In the genomic region with DNA sequence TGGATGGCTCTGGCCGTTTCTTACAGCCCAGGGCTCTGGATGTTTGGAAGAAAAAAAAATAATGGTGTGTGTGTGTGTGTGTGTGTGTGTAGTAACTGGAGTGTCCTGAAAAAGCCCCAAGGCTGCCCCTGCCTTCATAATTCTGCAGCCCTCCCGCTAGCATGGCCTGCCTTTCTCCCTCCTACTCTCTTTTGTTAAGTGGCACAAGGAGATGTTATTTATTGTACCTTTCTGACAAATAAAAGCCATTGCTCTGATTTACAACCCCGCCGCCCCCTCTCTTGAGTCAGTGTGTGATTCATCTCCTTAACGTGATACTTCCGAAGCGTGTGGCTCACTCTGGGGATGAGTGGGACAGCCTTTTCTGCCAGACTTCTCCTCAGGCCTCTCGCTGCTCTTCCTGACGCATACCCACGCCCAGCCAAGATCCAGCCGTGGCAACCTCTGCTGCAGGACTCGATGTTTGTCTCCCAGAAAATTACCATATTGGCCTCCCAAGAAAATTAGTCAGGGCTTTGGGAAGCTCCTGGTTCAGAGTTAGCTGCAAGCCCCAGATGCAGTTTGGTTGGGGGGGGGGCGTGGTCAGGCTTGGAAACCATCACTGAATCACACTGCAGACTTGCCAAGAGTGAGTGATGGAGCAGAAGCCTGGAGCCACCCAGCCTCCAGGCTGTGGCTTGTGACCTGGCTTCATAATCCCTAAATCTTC, we compare ENCODE assay signal across 8 mouse cellular contexts.
A peak's percentile ranks its signal among the peaks of the same experiment; 100 is the strongest.
DNase-seq lines count a peak whose midpoint lies in the region; ATAC-seq and TF ChIP-seq lines count a peak whose summit lies in the region.

No protein-coding gene starts in this region.

- no peak for TF ChIP-seq POLR2A in brain, embryonic 14.5 days (IDR thresholded peaks at IDR 0.05; ENCODE audit: borderline replicate concordance, extremely low read depth, insufficient read depth, insufficient read length, poor library complexity, severe bottlenecking)
- no peak for TF ChIP-seq POLR2A in olfactory bulb, adult 2 months (IDR thresholded peaks at IDR 0.05; ENCODE audit: insufficient read depth, low read depth, low read length)

- H3K27me3 ChIP-seq in kidney, postnatal 0 days (ENCODE audit: insufficient read depth, low read length): no peaks in the 10 kb centered on the region
- H3K27me3 ChIP-seq in hindbrain, embryonic 15.5 days: no peaks in the 10 kb centered on the region

- H3K27ac ChIP-seq in kidney, postnatal 0 days: no peak overlapping the region
- H3K27ac ChIP-seq in hindbrain, embryonic 15.5 days (replicated peaks): peak overlapping the region; percentile 42
- peak overlapping the region; percentile 92 for H3K27ac ChIP-seq in olfactory bulb, adult 2 months (ENCODE audit: insufficient read depth, low read depth, low read length)

- no peak for TF ChIP-seq CTCF in kidney, postnatal 0 days (IDR thresholded peaks at IDR 0.05; ENCODE audit: low read depth)
- TF ChIP-seq CTCF in brain, embryonic 14.5 days (IDR thresholded peaks at IDR 0.05; ENCODE audit: borderline replicate concordance, extremely low read depth, insufficient read depth, insufficient read length): no peak
- no peak for TF ChIP-seq CTCF in olfactory bulb, adult 2 months (IDR thresholded peaks at IDR 0.05; ENCODE audit: insufficient read depth, low read depth, low read length)

- H3K9ac ChIP-seq in kidney, postnatal 0 days (ENCODE audit: low read depth, low read length): no peak overlapping the region
- H3K9ac ChIP-seq in hindbrain, embryonic 15.5 days: no peak overlapping the region

- no peaks in the 10 kb centered on the region for H3K9me3 ChIP-seq in kidney, postnatal 0 days (replicated peaks; ENCODE audit: low read length)
- no peaks in the 10 kb centered on the region for H3K9me3 ChIP-seq in hindbrain, embryonic 15.5 days

- H3K4me3 ChIP-seq in kidney, postnatal 0 days (replicated peaks; ENCODE audit: low read depth, low read length): no peak overlapping the region
- H3K4me3 ChIP-seq in hindbrain, embryonic 15.5 days: no peak overlapping the region
- no peak overlapping the region for H3K4me3 ChIP-seq in olfactory bulb, adult 2 months (ENCODE audit: insufficient read depth, low read depth, low read length)

- H3K36me3 ChIP-seq in kidney, postnatal 0 days (ENCODE audit: insufficient read depth, low read length): no peaks in the 10 kb centered on the region
- H3K36me3 ChIP-seq in hindbrain, embryonic 15.5 days: no peaks in the 10 kb centered on the region

- WGBS in kidney, postnatal 0 days: 11% methylated on average over 13 of the region's 13 CpGs
- WGBS in hindbrain, embryonic 15.5 days: 19% methylated on average over 13 of the region's 13 CpGs
- WGBS in olfactory bulb, adult 2 months: 14% methylated on average over 13 of the region's 13 CpGs

- H3K4me2 ChIP-seq in kidney, postnatal 0 days (ENCODE audit: low read length): no peak overlapping the region
- H3K4me2 ChIP-seq in hindbrain, embryonic 15.5 days: no peak overlapping the region

- no peak; the same call in 1 of the 2 replicates for ATAC-seq in kidney, postnatal 0 days (replicated peaks; ENCODE audit: low FRiP score, low read depth)
- ATAC-seq in hindbrain, embryonic 15.5 days (ENCODE audit: low FRiP score, low read depth): peak; percentile 55; the same call in 1 of the 2 replicates
- ATAC-seq in monocyte, adult 5-6 weeks (replicated peaks; ENCODE audit: insufficient number of reproducible peaks, low FRiP score, low TSS enrichment, poor library complexity, severe bottlenecking): no peak

- 0 out of 2 replicates have a peak, but pooled peaks cover under 1% of the 10 kb centered on the region for H3K4me1 ChIP-seq in kidney, postnatal 0 days (replicated peaks; ENCODE audit: insufficient read depth, low read length)
- H3K4me1 ChIP-seq in hindbrain, embryonic 15.5 days (replicated peaks): peaks cover 33% of the 10 kb centered on the region
- peaks cover 41% of the 10 kb centered on the region for H3K4me1 ChIP-seq in olfactory bulb, adult 2 months (ENCODE audit: control insufficient read depth, insufficient read depth, low read length)

- peak; percentile 59 for DNase-seq in kidney, postnatal 0 days (ENCODE audit: low spot score)
- no peak for DNase-seq in kidney, adult 11 months
- peak; percentile 37 for DNase-seq in brain, embryonic 14.5 days (ENCODE audit: low read depth)
- no peak for DNase-seq in spleen, postnatal 10 days (ENCODE audit: low spot score in 2 of 2)
- DNase-seq in cerebellum, adult 8-10 months: no peak

Comparison
In these comparisons a context has a peak if more than half of its experiments do, and no peak if none do; other contexts are left out.
1. DNase-seq: peak in kidney, postnatal 0 days (single experiment) and brain, embryonic 14.5 days (single experiment); none in kidney, adult 11 months (single experiment), spleen, postnatal 10 days (0 of 2) and cerebellum, adult 8-10 months (single experiment).